Mouse (Mus musculus): ENCODE measurements around the gene Scg3.
"Not testable (repeated sequence)": the region's sequence is repeated elsewhere in the genome, so short reads cannot be mapped to it uniquely, and the experiment has no call there.

Scg3 gene

DNA sequence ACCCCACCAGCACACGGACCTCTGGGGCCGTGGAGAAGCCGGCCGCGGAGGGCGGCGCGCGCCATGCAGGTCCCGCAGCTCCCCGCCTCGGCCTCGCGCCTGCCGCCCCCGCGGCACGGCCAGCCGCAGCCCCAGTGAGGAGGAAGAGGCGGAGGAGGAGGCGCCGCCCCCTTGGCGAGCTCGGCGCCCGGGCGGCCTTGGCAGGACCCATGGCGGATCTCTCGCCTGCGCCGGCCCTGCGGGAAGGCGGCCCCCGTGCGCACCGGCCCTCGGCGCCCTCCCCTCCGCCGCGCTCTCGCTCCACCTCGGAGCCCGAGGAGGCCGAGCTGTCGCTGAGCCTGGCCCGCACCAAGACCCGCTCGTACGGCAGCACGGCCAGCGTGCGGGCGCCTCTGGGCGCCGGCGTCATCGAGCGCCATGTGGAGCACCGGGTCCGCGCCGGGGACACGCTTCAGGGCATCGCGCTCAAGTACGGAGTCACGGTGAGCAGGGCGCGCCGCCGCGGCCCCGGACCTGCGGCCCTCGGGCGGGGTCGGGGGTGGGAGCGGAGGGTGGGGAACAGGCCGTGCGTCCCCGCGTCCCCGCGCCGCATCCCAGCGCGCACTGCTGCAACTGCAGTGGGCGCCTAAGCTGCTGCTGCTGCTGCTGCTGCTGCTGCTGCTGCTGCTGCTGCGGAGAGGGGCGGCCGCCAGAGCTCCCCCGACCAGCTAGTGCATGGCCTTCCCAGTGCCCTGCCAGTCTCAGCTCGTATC is 58.1 kb downstream of the Scg3 start, which contains the start of gene Lysmd2:
Gene Lysmd2, plus strand, starts transcription at position 186 of the 752 bp plus-strand sequence.
- peak; percentile 18 to 68 for DNase-seq

DNA sequence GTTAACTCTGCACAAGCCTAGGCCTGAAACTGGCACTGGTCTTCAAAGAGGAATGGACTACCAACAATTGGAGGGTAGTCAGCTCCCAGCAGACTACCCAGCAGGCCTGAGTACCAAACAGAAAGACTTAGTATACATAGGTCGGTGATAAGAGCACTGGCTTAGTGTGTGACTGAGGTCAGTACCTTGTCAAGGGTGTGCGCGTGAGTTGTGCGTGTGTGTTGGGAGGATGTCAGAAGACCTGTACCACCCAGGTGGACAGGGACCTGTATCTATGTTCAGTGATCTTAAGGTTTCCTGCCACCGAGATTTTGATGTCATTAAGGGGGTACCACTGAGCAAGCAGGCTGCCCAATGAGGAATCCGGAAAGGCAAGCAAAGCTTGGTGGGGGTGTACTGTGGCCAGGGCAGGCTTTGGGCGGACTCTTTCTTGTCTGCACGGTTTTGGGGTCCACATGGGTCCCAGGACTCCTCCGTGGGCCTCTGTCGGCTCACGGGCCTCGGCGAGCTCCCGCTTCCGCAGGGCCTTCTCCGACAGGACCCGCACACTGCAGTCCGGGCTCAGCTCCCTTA is 58.8 kb downstream of the Scg3 start:
- DNase-seq = no peak

GRCm38 (mm10) chr9:75621428-75621827 is 62.4 kb downstream of the Scg3 start:
- DNase-seq = no peak

GRCm38 (mm10) chr9:75619761-75620160 is 64.1 kb downstream of the Scg3 start:
- not testable (repeated sequence) for DNase-seq

- DNase-seq = no peak
These were observed 64.9 kb downstream of the Scg3 start for GRCm38 (mm10) chr9:75618836-75619400.

- no peak for DNase-seq
These were observed 67.3 kb downstream of the Scg3 start for GRCm38 (mm10) chr9:75616560-75616959.

- DNase-seq = peak in 1 of 2 experiments; percentile 35
These were observed 73.0 kb downstream of the Scg3 start, which contains the start of gene Tmod2 for GRCm38 (mm10) chr9:75610571-75611493. Gene Tmod2, minus strand, starts transcription at chr9:75611325.

GRCm38 (mm10) chr9:75609965-75610364 is 73.9 kb downstream of the Scg3 start:
- no peak for DNase-seq

DNA sequence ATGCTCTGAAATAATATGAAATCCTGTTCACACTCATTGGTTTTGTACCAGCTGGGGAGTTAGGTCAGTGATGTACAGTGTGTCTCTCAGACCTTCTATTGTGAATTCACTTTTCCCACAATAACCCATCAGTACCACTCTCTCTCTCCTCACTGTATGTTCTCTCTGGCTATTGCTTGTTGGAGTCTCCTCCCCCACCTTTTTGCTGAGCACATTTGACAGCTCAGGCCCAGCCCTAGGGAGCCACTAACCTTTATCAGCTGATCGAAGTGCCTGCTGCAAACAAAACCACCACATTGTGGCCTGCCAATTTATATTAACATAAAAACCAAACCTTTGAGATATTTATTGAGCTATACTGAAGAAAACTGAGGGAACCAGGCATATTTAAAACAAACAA is 74.4 kb downstream of the Scg3 start:
- no peak for DNase-seq

DNA sequence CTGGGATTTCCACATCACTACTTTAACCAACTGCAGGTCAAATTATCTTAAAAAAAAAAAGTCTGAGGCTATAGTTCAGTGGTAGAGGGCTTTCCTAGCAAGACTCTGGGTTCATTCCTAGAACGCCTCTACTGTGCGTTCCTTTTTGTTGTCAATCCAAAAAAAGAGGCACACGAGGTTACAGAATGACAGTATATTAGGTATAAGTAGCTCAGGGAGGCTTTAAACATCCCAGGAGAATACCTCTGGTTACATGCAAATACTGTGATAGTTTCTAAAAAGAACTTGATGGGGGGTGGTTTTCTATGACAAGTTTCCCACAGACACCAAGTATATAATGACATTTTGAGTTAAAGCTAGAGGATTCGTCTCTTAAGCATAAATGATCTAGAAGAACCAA is 76.4 kb downstream of the Scg3 start:
- no peak for DNase-seq

DNA sequence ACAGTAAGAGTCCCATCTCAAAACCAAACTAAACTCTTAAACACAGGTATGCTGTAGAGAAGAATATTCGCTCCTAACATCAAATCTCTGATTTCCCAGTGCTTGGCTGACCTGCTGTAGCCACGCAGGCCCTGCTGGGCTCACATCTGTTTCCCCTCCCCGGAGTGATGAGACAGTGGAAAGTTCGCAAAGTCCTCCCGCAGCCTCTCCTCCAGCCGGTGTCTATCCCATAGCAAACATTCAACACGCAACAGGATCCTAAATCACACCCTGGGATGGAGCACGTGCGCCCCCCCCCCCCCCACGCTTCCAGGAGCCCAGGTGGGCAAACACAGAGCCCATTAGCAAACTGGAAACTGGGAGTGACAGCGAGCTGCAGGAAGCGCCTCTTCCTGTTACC is 82.3 kb downstream of the Scg3 start:
- no peak for DNase-seq

DNA sequence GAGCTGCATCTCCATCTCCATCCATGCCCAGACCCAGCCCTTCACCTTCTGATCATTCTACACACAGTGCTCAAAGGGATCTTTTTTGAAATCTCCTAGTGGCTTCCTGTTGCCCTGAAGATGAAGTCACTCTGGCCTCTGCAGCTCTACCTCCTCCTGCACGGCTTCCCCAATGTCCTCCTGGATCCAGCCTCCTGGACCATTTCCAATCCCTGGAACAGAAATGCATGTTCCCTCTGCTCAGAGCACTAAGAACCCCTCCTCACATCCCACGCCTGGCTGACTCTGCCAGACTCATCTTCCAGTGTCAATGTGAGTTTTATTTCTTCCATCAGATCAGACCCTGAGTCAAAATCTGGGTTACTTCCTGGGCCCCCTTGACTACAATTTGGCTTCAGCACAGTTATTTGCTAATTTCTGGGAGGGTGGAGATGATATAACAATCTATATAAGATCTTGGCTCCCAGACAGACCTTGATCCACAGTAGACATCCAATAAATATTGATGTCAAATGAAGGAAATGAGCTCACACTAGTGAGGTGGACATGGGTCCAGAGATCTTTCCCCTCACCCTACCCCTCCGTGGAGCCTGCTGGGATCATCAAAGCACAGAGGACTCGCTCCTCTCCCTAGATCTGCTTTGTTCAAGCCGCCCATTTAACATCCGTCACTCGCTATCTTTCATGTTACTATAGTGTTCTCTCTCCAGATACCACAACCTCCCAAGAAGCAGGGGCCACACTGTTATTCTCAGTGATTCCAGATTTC is 83.5 kb downstream of the Scg3 start:
- no peak for DNase-seq

DNA sequence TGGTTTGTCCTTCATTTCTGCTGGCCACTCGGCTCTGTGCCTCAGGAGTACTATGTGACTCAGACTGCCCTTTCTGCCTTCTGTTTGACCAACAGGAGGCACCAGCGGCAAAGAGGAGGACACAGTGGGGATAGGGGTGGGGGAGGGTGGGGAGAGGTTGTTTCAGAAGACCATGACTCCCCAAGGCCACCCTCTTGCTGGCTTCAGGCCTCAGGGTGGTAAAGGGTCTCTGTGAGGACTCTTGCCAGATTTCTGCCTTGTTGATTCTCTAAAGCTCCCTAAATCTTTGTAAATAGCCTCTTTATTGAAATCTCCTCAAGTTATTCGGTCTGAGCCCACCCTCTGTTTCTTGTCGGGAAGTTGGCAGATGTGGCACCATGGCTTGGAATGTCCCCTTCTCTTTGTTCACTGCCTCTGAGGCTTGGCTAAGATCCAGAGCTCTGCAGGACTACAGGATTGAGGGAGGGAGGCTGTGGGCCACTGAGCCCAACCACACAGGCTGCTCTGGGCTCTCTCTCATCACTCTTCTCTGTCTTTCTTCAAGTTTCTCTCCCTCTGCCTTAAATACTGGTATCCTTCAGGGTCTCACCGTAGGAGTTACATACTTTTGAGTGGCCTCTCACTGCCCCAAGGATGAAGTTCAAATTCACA is 84.5 kb downstream of the Scg3 start:
- no peak for DNase-seq

DNA sequence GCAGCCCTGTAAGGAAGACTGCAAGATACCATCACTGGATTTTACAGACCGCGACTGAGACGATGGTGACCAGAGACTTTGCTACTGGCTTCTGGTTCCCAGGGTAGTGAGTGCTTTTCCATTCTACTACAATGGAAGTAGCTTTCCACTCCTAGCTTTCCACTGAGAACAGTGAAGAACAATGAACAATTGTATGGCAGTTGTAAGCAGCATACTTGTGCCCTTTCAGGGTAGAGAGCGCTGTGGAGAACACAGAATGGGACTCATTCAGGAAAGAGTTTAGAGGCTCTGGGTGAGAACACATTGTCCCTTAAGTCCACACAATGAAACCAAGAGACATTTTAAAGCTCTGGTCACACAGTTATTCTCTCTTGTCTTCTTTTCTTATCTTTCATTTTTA is 86.3 kb downstream of the Scg3 start:
- no peak for DNase-seq

DNA sequence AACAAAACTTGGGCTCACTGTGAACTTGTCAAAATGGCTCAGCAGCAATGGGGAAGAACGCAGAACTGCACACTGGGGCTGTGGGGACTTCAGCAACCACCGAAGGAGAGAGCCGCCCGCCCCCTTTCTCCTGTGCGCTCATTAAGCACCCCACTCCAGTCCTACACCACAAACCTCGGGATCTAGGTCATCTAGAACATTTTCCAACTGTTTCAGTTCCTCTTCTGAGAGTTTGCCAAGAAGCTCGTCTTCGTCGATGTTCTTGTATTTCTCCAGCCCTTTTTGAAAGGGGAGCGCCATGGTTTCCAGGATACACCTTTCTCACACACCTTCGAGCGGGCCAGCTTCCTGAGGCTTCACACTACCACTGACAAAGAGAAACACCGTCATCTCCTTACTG is 86.8 kb downstream of the Scg3 start:
- no peak for DNase-seq

GRCm38 (mm10) chr9:75593481-75593880 is 90.4 kb downstream of the Scg3 start:
- no peak for DNase-seq
